Mouse (Mus musculus) megakaryocyte-erythroid progenitor cell, adult 5-6 weeks (primary cell): ENCODE measurements around the gene Mrpl23. TPM values are rescaled to one million over a fixed set of nuclear protein-coding genes. Genes with fewer than 3 reads are reported as not detected.

Experiments used
- ATAC-seq: replicated peaks from 2 replicates; pipeline ENCODE4 v1.8.0; 2016; ENCODE audit warnings: mild to moderate bottlenecking, inconsistent platforms; ENCODE audit not compliant: severe bottlenecking, poor library complexity, low FRiP score, low TSS enrichment
- total RNA-seq, 2 experiments: library from RNA; stranded (forward) in 1 of 2; stranded (reverse) in 1 of 2; fragments of 200-1000, 215-1000 nt in 1 of 2; fragments of >200 nt in 1 of 2; fragmentation: Nextera tagmentation in 1 of 2; gene quantifications; 2 replicates each; pipeline ENCODE4 v1.2.3; 2014 to 2017

Gene Mrpl23
- total RNA-seq (2014; fragmentation: Nextera tagmentation) = 13.0 and 13.8 TPM in 2 replicates
- 46.6 and 82.1 TPM in 2 replicates for total RNA-seq (2017)

GRCm38 (mm10) chr7:142532671-142533058 is at the start of gene Mrpl23:
TSS of gene Mrpl23 (plus strand) at chr7:142532686.
- peak; percentile 25 for ATAC-seq

DNA sequence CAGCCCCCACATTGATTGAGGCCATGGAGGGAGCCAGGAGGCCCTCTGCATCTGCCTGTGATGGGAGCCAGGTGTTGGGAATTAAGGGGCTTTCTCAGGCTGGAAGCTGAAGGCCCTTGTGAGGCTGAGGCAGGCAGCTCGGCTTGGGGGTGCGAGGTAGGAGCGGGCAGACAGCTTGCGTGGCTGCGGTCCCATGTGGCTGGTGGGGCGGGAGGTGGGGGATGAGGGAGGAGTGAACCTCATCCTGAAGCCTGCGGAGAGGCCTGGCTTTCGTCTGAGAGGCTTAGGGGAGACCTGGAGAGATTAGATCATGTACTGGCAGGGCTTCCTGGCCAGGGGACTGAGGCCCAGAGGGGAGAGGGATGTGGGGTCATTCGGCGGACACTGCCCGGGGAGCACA is 49.4 kb upstream of the Mrpl23 start:
- no peak for ATAC-seq

- ATAC-seq = no peak
Observed at GRCm38 (mm10) chr7:142484780-142485179, 47.7 kb upstream of the Mrpl23 start.

- no peak for ATAC-seq
Observed at GRCm38 (mm10) chr7:142486751-142487162, 45.7 kb upstream of the Mrpl23 start.

- 0 out of 2 replicates have a peak, but pooled peaks have one; percentile 17 for ATAC-seq
Observed at GRCm38 (mm10) chr7:142487341-142487859, 45.1 kb upstream of the Mrpl23 start.

- ATAC-seq = no peak
Observed at GRCm38 (mm10) chr7:142488053-142488452, 44.4 kb upstream of the Mrpl23 start.

GRCm38 (mm10) chr7:142493535-142493934 is 39.0 kb upstream of the Mrpl23 start:
- no peak for ATAC-seq

GRCm38 (mm10) chr7:142496158-142496557 is 36.3 kb upstream of the Mrpl23 start:
- ATAC-seq = no peak

DNA sequence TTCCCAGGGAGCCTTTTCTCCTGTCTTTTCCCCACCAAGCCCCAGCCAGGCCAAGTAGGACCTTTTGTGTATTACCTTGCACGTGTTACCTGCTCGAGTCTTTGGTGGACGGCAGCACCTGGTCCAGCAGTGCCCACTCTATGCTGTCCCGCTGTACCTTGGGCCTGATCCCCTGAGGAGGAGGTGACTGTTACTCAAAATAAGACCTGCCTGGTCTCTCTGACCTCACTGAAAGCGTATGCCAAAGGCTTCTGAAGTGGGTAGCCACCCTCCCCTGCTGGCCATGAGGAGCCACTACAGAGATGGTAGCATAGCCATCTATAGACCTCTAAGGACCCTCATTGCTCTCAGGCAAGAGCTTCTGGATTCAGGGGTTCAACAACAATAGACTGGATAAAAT is 35.7 kb upstream of the Mrpl23 start:
- peak; percentile 49; the same call in 1 of the 2 replicates for ATAC-seq

DNA sequence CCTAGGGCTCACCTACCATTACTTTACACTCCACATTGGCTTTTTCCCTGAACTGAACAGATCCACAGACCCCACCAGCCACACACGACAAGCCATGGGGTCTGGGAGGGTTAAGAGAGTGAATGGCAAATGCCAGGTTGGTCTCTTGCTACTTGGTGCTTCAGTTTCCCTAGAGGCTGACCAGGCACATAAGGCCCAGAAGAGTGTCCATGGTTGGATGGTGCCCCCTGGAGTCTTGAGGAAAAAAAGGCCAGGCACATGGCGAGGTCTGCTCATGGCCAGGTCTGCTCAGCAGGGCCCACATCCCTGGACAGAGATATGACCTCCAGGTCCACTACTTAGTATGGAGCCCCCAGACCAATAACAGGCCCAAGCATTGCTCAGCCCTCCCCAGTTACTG is 34.7 kb upstream of the Mrpl23 start:
- ATAC-seq = no peak

GRCm38 (mm10) chr7:142498575-142498974 is 33.9 kb upstream of the Mrpl23 start, which contains the start of gene Tnnt3:
TSS of gene Tnnt3 (plus strand) at chr7:142498836.
- ATAC-seq = no peak

DNA sequence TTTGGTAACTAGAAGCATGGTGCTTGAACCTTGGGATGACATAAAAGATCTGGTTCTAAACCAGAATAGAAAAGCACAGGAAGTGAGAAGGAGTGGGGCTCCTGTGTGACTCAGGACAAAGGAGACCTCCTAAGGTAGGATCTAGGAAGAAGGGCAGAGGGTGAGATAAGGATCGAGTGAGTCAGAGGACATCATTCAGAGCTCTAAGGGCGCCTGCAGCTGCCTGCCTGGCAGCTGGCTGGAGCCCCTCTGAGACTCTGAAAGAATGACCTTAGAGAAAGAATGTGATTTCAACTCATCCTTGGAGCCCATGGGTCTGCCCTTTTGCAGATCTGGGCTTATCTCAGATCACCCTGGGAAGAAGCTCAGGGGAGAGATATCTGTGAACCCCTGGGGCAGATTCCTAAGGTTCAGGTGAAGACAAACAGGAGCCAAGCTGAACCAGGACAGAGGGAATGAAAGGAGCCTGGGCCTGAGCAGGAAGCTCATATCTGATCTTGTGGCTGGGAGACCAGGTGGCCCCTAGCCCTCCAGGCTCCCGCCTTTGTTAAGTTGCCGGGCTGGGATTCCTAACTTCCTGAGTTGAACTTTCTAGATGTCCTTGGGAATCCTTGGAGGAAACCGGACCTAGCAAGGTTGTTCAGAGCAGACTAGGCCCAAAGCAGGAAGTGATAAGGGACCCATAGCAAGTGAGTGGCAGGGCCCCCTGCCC is 33.3 kb upstream of the Mrpl23 start:
- no peak for ATAC-seq

GRCm38 (mm10) chr7:142500032-142500431 is 32.5 kb upstream of the Mrpl23 start:
- ATAC-seq = no peak

GRCm38 (mm10) chr7:142503206-142503605 is 29.3 kb upstream of the Mrpl23 start:
- no peak for ATAC-seq

- no peak for ATAC-seq
Observed at GRCm38 (mm10) chr7:142505942-142506341, 26.5 kb upstream of the Mrpl23 start.

- ATAC-seq = no peak
Observed at GRCm38 (mm10) chr7:142506501-142506900, 26.0 kb upstream of the Mrpl23 start.

GRCm38 (mm10) chr7:142507453-142507852 is 25.0 kb upstream of the Mrpl23 start:
- no peak for ATAC-seq

DNA sequence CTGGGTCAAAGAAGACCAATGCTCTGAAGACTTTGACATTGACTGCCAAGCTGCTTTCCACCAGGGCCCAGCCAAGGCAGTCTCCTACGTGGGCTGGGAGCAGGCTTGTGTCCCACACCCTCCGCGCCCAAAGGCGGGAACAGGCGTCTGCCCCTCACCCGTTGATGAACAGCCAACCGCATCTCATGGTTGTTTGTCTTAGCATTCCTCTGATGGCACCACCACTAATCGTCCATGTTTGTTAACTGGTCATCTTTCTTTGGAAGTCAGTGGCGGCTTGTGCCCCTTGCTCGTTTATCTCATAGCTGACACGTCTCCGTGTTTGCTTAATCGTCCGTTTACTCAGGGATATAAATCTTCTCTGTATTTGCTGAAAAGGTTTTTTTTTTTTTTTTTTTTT is 23.0 kb upstream of the Mrpl23 start:
- ATAC-seq = no peak

- no peak for ATAC-seq
Observed at GRCm38 (mm10) chr7:142510021-142510777, 22.3 kb upstream of the Mrpl23 start.

DNA sequence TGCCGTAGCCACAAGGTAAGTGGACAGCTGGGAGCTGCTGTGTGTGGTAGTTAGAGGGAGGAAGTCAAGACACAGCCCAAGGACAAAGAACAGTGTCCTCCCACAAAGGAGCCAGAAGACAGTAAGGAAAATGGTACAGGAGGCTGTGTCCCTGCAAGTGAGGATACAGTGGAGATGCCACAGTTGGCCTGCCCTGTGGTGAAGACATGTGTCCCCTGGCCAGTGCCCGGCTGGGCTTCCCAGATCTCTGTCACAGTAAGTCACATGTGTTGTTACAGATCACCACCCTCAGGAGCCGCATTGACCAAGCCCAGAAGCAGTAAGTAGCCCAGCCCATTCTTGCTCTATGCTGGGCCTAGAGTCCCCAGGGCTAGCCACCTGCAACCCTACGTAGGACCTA is 18.4 kb upstream of the Mrpl23 start:
- no peak for ATAC-seq
